Mouse (Mus musculus) ES-E14 (cell line): ENCODE data around the gene Sbf1.

Experiments
- HCFC1 ChIP-seq: IDR thresholded peaks from 2 replicates; pipeline ENCODE4 v1.6.1; 2012; ENCODE audit warnings: low read length, inconsistent platforms, borderline replicate concordance; ENCODE audit not compliant: insufficient read depth
- MAFK ChIP-seq: IDR thresholded peaks from 2 replicates; pipeline ENCODE4 v1.6.1; 2014; ENCODE audit warnings: mild to moderate bottlenecking, low read depth, low read length, inconsistent platforms; ENCODE audit not compliant: insufficient read depth
- ZC3H11A ChIP-seq: IDR thresholded peaks from 2 replicates; pipeline ENCODE4 v1.6.1; 2012; ENCODE audit warnings: low read depth, mild to moderate bottlenecking, inconsistent platforms, low read length, borderline replicate concordance
- ZNF384 ChIP-seq: IDR thresholded peaks from 2 replicates; pipeline ENCODE4 v1.6.1; 2012; ENCODE audit warnings: low read depth, low read length, inconsistent platforms

- TF ChIP-seq ZC3H11A (no peak), HCFC1 (no peak), ZNF384 (no peak), MAFK (no peak)
Observed at GRCm38 (mm10) chr15:89334774-89335537, 19.8 kb upstream of the Sbf1 start.
